Mouse (Mus musculus): Measurements from ENCODE around the gene Tmem150c. TPM values are rescaled to one million over a fixed set of nuclear protein-coding genes. Genes with fewer than 3 reads are reported as not detected.

The Tmem150c gene
- polyA plus RNA-seq, 1 experiment from 2014 or later: 2.7 TPM

DNA sequence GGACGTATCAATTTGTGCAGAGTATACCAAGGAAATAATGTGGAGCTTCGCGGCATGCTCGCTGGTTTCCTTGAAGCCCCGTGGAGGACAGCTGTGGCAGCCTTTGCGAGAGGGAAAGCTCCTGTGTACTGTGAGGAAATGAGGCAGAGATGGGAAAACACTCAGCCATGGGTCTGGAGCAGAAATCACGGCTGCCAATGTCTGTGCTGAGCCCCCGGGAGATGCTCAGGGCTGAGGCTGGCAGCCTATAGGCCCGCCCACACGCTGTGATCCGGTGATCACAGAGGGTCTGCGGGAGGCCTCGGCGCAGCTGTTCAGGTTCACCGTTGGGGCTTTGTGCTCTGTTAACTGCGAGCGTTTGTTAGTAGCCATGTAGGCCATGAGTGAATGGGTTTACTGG is 68.0 kb downstream of the Tmem150c start:
- H3K9me3 ChIP-seq (replicated peaks; ENCODE audit: control insufficient read depth, low read length): peaks cover 4% of the 10 kb centered on the region; the same call in 1 of the 2 replicates
- H3K27me3 ChIP-seq (ENCODE audit: control insufficient read depth, insufficient read depth, low read length): no peaks in the 10 kb centered on the region
- peak overlapping the region; percentile 48 for H3K4me2 ChIP-seq (ENCODE audit: low read depth, low read length)
- no peak overlapping the region for H3K4me3 ChIP-seq (ENCODE audit: low read length)
- no peak overlapping the region for H3K9ac ChIP-seq (ENCODE audit: low read length)
- no peak for ATAC-seq (replicated peaks; ENCODE audit: extremely low read depth, insufficient read depth, low FRiP score)
- no peak overlapping the region for H3K27ac ChIP-seq (ENCODE audit: low read length)
- no peaks in the 10 kb centered on the region for H3K36me3 ChIP-seq (ENCODE audit: control insufficient read depth, insufficient read depth)
- 20% methylated on average over 17 of the region's 17 CpGs for WGBS
- H3K4me1 ChIP-seq (ENCODE audit: control insufficient read depth, insufficient read depth, low read length): peaks cover 7% of the 10 kb centered on the region

GRCm38 (mm10) chr5:100091263-100091594 is 68.4 kb downstream of the Tmem150c start:
- Histone ChIP-seq H3K36me3 (ENCODE audit: control insufficient read depth, insufficient read depth) (no peaks in the 10 kb centered on the region), H3K4me1 (ENCODE audit: control insufficient read depth, insufficient read depth, low read length) (peaks cover 7% of the 10 kb centered on the region), H3K4me2 (ENCODE audit: low read depth, low read length) (peak overlapping the region; percentile 48), H3K9ac (ENCODE audit: low read length) (no peak overlapping the region), H3K27ac (ENCODE audit: low read length) (no peak overlapping the region), H3K27me3 (ENCODE audit: control insufficient read depth, insufficient read depth, low read length) (no peaks in the 10 kb centered on the region), H3K9me3 (replicated peaks; ENCODE audit: control insufficient read depth, low read length) (peaks cover 4% of the 10 kb centered on the region; the same call in 1 of the 2 replicates), H3K4me3 (ENCODE audit: low read length) (no peak overlapping the region)
- 45% methylated on average over 10 of the region's 10 CpGs for WGBS
- ATAC-seq (replicated peaks; ENCODE audit: extremely low read depth, insufficient read depth, low FRiP score): no peak

DNA sequence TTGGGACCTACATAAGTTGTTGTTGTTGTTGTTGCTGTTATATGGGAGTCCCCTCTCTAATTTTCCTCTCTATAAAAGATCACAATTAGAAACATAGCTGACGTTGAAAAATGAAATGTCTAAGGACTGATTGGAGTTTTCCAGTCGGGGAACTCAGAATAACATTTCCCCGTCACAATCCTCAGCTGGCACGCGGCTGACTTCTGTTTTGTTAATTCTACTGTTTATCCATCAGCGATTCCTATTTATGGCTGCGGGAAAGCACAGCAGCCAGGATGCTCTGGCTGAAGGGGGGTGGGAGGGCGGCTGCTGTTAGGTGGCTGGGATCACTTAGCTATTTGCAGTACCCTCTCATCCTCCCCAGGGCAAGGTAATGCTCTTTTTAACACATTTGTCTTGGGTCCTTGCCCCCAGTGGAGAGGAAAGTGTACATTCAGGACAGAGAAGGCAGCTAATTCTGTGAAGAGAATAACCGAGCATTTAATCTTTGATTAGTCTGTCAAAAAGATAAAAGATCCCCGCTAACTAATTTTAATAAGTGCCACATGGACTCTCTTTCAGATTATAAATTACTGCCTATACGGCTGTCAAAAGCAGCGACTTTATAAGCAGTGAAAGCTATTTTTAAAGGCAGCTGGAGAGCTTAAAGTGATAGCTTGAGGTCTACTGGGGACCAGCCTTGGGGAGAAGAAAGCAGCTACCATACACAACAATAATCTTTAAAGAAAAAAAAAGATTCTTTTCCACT is 68.9 kb downstream of the Tmem150c start:
- H3K4me2 ChIP-seq (ENCODE audit: low read depth, low read length): peak overlapping the region; percentile 33
- WGBS: 31% methylated on average over 12 of the region's 12 CpGs
- H3K27me3 ChIP-seq (ENCODE audit: control insufficient read depth, insufficient read depth, low read length): no peaks in the 10 kb centered on the region
- no peak overlapping the region for H3K27ac ChIP-seq (ENCODE audit: low read length)
- no peak overlapping the region for H3K9ac ChIP-seq (ENCODE audit: low read length)
- no peak for ATAC-seq (replicated peaks; ENCODE audit: extremely low read depth, insufficient read depth, low FRiP score)
- H3K4me1 ChIP-seq (ENCODE audit: control insufficient read depth, insufficient read depth, low read length): peaks cover 7% of the 10 kb centered on the region
- peaks cover 4% of the 10 kb centered on the region; the same call in 1 of the 2 replicates for H3K9me3 ChIP-seq (replicated peaks; ENCODE audit: control insufficient read depth, low read length)
- no peak overlapping the region for H3K4me3 ChIP-seq (ENCODE audit: low read length)
- H3K36me3 ChIP-seq (ENCODE audit: control insufficient read depth, insufficient read depth): no peaks in the 10 kb centered on the region

DNA sequence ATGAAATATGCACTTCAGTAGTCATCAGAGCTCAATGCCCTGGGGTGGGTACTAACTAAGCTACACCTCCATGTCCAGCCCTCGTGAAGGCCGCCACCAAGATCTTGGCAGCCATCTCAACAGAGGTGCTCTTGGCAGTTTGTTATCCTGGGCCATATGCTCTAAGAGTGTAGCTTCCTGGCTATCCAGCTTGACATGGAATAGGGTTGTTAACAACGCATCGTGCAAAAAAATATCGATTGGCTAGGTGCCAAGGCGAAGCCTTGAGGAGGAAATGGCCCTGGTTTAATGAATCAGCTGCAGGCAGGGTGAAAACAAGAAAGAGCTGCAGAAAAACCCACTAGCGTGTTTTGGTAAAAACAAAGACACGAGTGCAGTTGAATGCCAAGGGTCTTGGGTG is 74.5 kb downstream of the Tmem150c start:
- no peaks in the 10 kb centered on the region for H3K27me3 ChIP-seq (ENCODE audit: control insufficient read depth, insufficient read depth, low read length)
- no peak overlapping the region for H3K4me2 ChIP-seq (ENCODE audit: low read depth, low read length)
- H3K4me1 ChIP-seq (ENCODE audit: control insufficient read depth, insufficient read depth, low read length): no peaks in the 10 kb centered on the region
- no peak overlapping the region for H3K27ac ChIP-seq (ENCODE audit: low read length)
- no peaks in the 10 kb centered on the region for H3K9me3 ChIP-seq (replicated peaks; ENCODE audit: control insufficient read depth, low read length)
- H3K36me3 ChIP-seq (ENCODE audit: control insufficient read depth, insufficient read depth): no peaks in the 10 kb centered on the region
- no peak for ATAC-seq (replicated peaks; ENCODE audit: extremely low read depth, insufficient read depth, low FRiP score)
- no peak overlapping the region for H3K4me3 ChIP-seq (ENCODE audit: low read length)
- 56% methylated on average over 8 of the region's 8 CpGs for WGBS
- no peak overlapping the region for H3K9ac ChIP-seq (ENCODE audit: low read length)

DNA sequence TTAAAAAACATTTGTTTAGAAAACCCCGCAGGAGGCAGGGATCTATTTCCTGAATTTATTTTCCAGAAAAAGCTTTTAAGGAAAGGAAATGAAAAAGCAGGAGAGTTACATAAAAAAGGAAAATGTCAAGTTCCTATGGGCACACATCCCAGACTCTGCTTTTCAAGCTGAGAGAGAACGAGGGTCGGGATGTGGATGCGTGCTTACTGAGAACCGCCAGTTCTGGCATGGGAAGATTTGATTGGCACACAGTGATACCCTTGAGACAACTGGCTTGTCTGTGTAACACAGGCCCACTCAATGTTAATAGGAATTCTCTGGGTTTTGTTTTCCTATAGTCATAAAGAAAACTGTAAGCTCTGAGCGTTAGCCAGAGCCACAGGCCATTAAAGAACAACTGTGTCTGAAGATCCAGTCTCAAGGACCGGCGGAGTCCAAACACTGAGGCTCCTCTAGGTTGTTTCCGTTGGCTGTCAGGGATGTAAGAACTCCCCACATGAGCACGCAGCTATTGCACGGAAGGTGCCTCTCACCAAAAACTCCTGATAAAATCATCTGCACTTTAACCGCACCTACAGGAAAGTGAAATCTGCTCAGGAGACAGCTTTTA is 75.5 kb downstream of the Tmem150c start:
- Histone ChIP-seq H3K4me1 (ENCODE audit: control insufficient read depth, insufficient read depth, low read length) (peaks cover 2% of the 10 kb centered on the region; the same call in 1 of the 2 replicates), H3K27me3 (ENCODE audit: control insufficient read depth, insufficient read depth, low read length) (no peaks in the 10 kb centered on the region), H3K9me3 (replicated peaks; ENCODE audit: control insufficient read depth, low read length) (no peaks in the 10 kb centered on the region), H3K27ac (ENCODE audit: low read length) (0 out of 2 replicates have a peak overlapping the region, but pooled peaks have one; percentile 10), H3K4me2 (ENCODE audit: low read depth, low read length) (no peak overlapping the region), H3K4me3 (ENCODE audit: low read length) (no peak overlapping the region), H3K9ac (ENCODE audit: low read length) (no peak overlapping the region), H3K36me3 (ENCODE audit: control insufficient read depth, insufficient read depth) (no peaks in the 10 kb centered on the region)
- no peak for ATAC-seq (replicated peaks; ENCODE audit: extremely low read depth, insufficient read depth, low FRiP score)
- WGBS: 64% methylated on average over 12 of the region's 12 CpGs

GRCm38 (mm10) chr5:100082006-100082405 is 77.6 kb downstream of the Tmem150c start:
- no peak overlapping the region for H3K4me2 ChIP-seq (ENCODE audit: low read depth, low read length)
- H3K9me3 ChIP-seq (replicated peaks; ENCODE audit: control insufficient read depth, low read length): no peaks in the 10 kb centered on the region
- 76% methylated on average over 4 of the region's 4 CpGs for WGBS
- peaks cover 5% of the 10 kb centered on the region for H3K4me1 ChIP-seq (ENCODE audit: control insufficient read depth, insufficient read depth, low read length)
- H3K36me3 ChIP-seq (ENCODE audit: control insufficient read depth, insufficient read depth): no peaks in the 10 kb centered on the region
- H3K9ac ChIP-seq (ENCODE audit: low read length): no peak overlapping the region
- no peak overlapping the region for H3K27ac ChIP-seq (ENCODE audit: low read length)
- no peak overlapping the region for H3K4me3 ChIP-seq (ENCODE audit: low read length)
- no peak for ATAC-seq (replicated peaks; ENCODE audit: extremely low read depth, insufficient read depth, low FRiP score)
- no peaks in the 10 kb centered on the region for H3K27me3 ChIP-seq (ENCODE audit: control insufficient read depth, insufficient read depth, low read length)

GRCm38 (mm10) chr5:100079931-100080275 is 79.7 kb downstream of the Tmem150c start:
- H3K27me3 ChIP-seq (ENCODE audit: control insufficient read depth, insufficient read depth, low read length): no peaks in the 10 kb centered on the region
- peak overlapping the region; percentile 78 for H3K4me2 ChIP-seq (ENCODE audit: low read depth, low read length)
- H3K36me3 ChIP-seq (ENCODE audit: control insufficient read depth, insufficient read depth): no peaks in the 10 kb centered on the region
- WGBS: 81% methylated on average over 8 of the region's 8 CpGs
- H3K9me3 ChIP-seq (replicated peaks; ENCODE audit: control insufficient read depth, low read length): no peaks in the 10 kb centered on the region
- H3K4me1 ChIP-seq (ENCODE audit: control insufficient read depth, insufficient read depth, low read length): peaks cover 5% of the 10 kb centered on the region
- no peak for ATAC-seq (replicated peaks; ENCODE audit: extremely low read depth, insufficient read depth, low FRiP score)
- no peak overlapping the region for H3K27ac ChIP-seq (ENCODE audit: low read length)
- peak overlapping the region; percentile 54; the same call in 1 of the 2 replicates for H3K4me3 ChIP-seq (ENCODE audit: low read length)
- H3K9ac ChIP-seq (ENCODE audit: low read length): no peak overlapping the region

DNA sequence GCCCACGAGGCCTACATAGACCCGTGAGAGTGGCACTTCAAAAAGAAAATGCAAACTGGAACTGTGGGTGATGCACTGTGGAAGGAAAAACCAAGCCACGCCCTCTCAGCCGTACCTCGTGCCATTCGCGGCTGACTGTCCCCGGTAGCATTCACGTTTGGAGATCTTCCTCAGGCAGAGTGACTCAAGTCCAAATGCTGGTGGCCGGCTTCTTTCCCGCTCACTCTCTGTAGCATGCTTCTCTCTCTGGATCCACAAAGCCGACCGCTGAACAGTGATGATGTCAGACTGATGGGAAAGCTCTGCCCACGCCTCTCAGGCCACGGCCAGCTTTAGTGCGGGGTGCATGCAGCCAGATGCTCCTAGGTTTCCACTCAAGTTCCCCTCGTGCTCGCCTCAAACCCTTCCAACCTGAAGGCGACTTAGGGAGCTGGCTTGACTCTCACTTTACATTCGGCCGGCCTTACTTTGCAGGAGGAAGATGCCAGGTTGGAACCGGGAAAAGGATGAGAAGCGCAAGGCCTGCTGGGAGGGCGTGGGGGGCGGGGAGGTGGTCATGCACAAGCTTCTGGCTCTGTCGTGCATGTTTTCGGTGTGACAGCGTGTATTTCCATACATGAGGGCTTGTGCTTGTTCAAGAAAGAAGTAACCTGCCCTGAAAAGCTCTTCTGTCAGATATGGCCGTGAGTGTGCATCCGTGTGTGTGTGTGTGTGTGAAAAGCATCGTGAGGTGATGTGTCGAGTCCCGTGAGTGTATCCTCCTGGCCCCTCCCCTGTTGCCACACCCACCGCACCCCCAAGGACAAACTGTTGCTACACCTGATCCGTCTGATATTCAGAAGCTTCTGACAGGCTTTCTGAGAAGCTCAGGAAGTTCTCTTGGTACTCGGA is 80.3 kb downstream of the Tmem150c start:
- H3K27ac ChIP-seq (ENCODE audit: low read length): no peak overlapping the region
- H3K4me1 ChIP-seq (ENCODE audit: control insufficient read depth, insufficient read depth, low read length): peaks cover 5% of the 10 kb centered on the region
- 22% methylated on average over 36 of the region's 36 CpGs for WGBS
- no peaks in the 10 kb centered on the region for H3K36me3 ChIP-seq (ENCODE audit: control insufficient read depth, insufficient read depth)
- peak overlapping the region; percentile 54 for H3K4me3 ChIP-seq (ENCODE audit: low read length)
- 0 out of 2 replicates have a peak, but pooled peaks have one; percentile 30 for ATAC-seq (replicated peaks; ENCODE audit: extremely low read depth, insufficient read depth, low FRiP score)
- peak overlapping the region; percentile 64 for H3K9ac ChIP-seq (ENCODE audit: low read length)
- peak overlapping the region; percentile 78 for H3K4me2 ChIP-seq (ENCODE audit: low read depth, low read length)
- H3K9me3 ChIP-seq (replicated peaks; ENCODE audit: control insufficient read depth, low read length): no peaks in the 10 kb centered on the region
- no peaks in the 10 kb centered on the region for H3K27me3 ChIP-seq (ENCODE audit: control insufficient read depth, insufficient read depth, low read length)

GRCm38 (mm10) chr5:100074571-100074970 is 85.0 kb downstream of the Tmem150c start:
- ATAC-seq (replicated peaks; ENCODE audit: extremely low read depth, insufficient read depth, low FRiP score): no peak
- Histone ChIP-seq H3K36me3 (ENCODE audit: control insufficient read depth, insufficient read depth) (no peaks in the 10 kb centered on the region), H3K4me1 (ENCODE audit: control insufficient read depth, insufficient read depth, low read length) (peaks cover 5% of the 10 kb centered on the region), H3K27ac (ENCODE audit: low read length) (no peak overlapping the region), H3K4me2 (ENCODE audit: low read depth, low read length) (no peak overlapping the region), H3K27me3 (ENCODE audit: control insufficient read depth, insufficient read depth, low read length) (no peaks in the 10 kb centered on the region), H3K9ac (ENCODE audit: low read length) (no peak overlapping the region), H3K4me3 (ENCODE audit: low read length) (no peak overlapping the region), H3K9me3 (replicated peaks; ENCODE audit: control insufficient read depth, low read length) (no peaks in the 10 kb centered on the region)
- WGBS: 52% methylated on average over 4 of the region's 4 CpGs

All from heart, embryonic 16.5 days (tissue).